Mouse (Mus musculus) left cerebral cortex, adult 18-20 months (tissue): Measurements from ENCODE around the gene Pde6g. TPM values are rescaled to one million over a fixed set of nuclear protein-coding genes. Genes with fewer than 3 reads are reported as not detected.
"Not testable (repeated sequence)": the region's sequence is repeated elsewhere in the genome, so short reads cannot be mapped to it uniquely, and the experiment has no call there.

Experiments used
- DNase-seq, 2 experiments: peaks; one replicate each; pipeline ENCODE4 v3.0.0; 2021 to 2022; ENCODE audit warnings: low spot score in 2 of 2, mixed read lengths in 1 of 2
- total RNA-seq, 2 experiments: library from RNA; stranded (reverse); gene quantifications; 2 replicates each; pipeline ENCODE4 v1.2.3; 2021

The Pde6g gene
- total RNA-seq, 2 experiments from 2014 or later: 0.40 to 0.58 TPM

GRCm38 (mm10) chr11:120423569-120424295 is 29.6 kb downstream of the Pde6g start:
- DNase-seq: peak; percentile 48 to 56

DNA sequence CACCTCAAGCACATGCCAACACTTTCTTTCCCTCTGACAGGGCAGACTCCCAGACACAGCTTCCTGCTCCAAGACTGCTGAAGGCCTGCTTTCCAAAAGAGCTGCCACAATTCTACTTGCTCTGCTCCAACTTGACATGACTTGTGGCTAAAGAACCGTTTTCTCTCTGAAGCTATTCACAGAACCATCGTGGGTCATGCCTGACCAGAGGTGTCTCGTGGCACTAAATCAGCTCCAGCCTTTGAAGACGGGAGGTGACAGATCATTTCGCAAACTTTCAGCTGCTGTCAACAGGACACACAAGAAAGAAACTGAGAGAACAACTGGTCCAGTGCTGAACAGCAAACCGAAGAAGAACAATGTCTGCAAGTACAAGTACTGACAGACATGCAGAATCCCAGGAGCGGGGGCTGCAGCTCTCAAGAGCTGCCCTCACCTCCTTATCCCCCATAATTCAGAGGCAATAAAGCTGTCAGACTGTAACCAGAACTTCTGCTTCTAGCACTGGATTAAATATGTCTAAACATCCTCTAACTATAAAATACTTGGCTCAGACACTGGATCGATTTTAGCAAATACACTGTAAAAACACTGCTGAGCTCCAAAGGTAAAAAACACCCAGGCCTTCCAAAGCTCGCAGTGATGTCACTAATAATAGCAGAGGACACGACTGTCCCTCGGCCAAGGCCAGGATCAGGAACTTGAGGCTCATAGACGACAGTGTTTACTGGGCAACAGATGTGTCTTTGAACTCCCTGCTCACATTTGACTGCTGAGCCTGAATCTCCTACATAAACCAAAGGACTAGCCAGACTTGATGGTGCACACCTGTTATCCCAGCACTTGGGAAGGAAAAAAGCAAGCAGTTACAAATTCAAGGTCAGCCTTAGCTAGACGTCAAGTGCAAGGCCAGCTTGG is 30.4 kb downstream of the Pde6g start:
- DNase-seq: no peak

DNA sequence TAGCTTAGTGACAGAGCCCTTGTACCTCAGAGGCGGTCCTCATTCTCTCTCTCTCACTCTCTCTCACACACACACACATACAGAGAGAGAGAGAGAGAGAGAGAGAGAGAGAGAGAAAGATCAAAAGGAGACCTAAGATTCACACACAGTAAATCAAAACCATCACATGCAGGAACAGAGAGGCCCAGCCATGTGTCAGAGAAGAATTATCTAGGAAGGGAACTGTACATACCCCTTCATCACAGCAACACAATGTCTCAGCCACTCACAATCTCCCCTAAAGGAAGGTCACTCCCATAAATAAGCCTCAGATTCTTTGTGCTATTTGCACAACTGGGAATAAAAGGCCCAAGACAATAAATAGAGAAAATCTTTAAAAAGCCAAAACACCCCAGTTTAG is 34.7 kb downstream of the Pde6g start:
- no peak for DNase-seq

DNA sequence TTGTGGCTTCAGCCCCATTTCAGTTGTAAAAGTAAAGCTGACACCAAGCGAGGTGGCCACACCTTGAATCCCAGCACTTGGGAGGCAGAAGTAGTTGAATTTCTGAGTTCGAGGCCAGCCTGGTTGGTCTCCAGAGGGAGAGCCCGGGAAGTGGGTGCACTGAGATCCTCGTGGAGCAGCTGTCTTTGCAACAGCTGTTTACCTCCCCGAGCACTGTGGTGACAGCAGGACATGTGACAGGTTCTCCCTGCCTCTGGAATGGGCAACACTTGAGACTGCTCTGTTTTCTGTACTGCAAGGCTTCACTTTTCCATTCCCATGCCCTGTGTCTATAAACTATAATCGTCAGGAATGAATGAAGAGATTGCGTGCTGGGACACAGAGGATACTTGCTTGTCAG is 35.4 kb downstream of the Pde6g start:
- DNase-seq: no peak

- DNase-seq: not testable (repeated sequence)
Observed at GRCm38 (mm10) chr11:120413621-120414020, 39.7 kb downstream of the Pde6g start.

- no peak for DNase-seq
Observed at GRCm38 (mm10) chr11:120406445-120406844, 46.9 kb downstream of the Pde6g start.

GRCm38 (mm10) chr11:120405867-120406266 is 47.4 kb downstream of the Pde6g start:
- DNase-seq: no peak

DNA sequence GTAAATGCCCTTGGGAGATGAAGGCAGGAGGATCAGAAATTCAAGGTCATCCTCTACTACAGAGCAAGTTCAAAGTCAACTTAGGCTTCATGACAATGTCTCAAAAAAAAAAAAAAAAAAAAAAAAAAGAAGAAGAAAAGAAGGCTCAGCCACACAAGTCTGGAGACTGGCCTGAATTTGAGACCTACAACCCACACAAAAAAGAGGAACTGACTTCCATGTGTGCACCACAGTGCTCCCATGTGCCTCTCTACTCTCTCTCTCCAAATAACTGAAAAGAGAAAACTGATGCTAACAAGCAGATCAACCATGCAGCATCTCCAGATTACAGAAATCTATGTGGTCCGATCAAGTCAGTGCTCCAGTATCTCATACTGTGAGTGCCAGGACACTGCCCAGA is 48.5 kb downstream of the Pde6g start:
- DNase-seq: no peak

GRCm38 (mm10) chr11:120399319-120399718 is 54.0 kb downstream of the Pde6g start:
- no peak for DNase-seq

Other genes with a start within 250 kb of the Pde6g start
- 10 to 100 TPM; 18.8 to 19.0 TPM for gene Bahcc1, start 220.6 kb downstream of the Pde6g start, total RNA-seq
- 1,000 to 10,000 TPM; 1,195 to 1,258 TPM for gene Actg1, start 105.0 kb downstream of the Pde6g start, total RNA-seq
- not detected for gene Fscn2, start 92.0 kb downstream of the Pde6g start, total RNA-seq
- 10 to 100 TPM; 11.6 to 15.6 TPM for gene Faap100, start 74.7 kb downstream of the Pde6g start, total RNA-seq
- gene Nploc4, start 15.8 kb downstream of the Pde6g start, total RNA-seq: 10 to 100 TPM; 65.2 TPM
- gene Tspan10, start 10.9 kb downstream of the Pde6g start, total RNA-seq: 1 to 10 TPM; 1.8 to 3.3 TPM
- 10 to 100 TPM; 13.0 to 16.4 TPM for gene Oxld1, start 4.6 kb upstream of the Pde6g start, total RNA-seq
- 10 to 100 TPM; 26.4 to 29.1 TPM for gene Ccdc137, start 4.6 kb upstream of the Pde6g start, total RNA-seq
- 10 to 100 TPM; 47.2 to 49.7 TPM for gene Arl16, start 14.1 kb upstream of the Pde6g start, total RNA-seq
- gene Mrpl12, start 31.1 kb upstream of the Pde6g start, total RNA-seq: 10 to 100 TPM; 64.4 to 74.4 TPM
- gene Slc25a10, start 38.3 kb upstream of the Pde6g start, total RNA-seq: 10 to 100 TPM; 19.6 to 22.6 TPM
- gene Gcgr, start 77.2 kb upstream of the Pde6g start, total RNA-seq: under 1 TPM in 1 of 2 experiments, not detected in 1; 0.52 TPM
- gene Mcrip1, start 96.2 kb upstream of the Pde6g start, total RNA-seq: 10 to 100 TPM; 74.9 to 77.0 TPM
- gene Ppp1r27, start 97.6 kb upstream of the Pde6g start, total RNA-seq: not detected
- gene P4hb, start 119.8 kb upstream of the Pde6g start, total RNA-seq: 100 to 1,000 TPM; 127 to 129 TPM
- gene Arhgdia, start 128.1 kb upstream of the Pde6g start, total RNA-seq: 100 to 1,000 TPM; 310 to 324 TPM
- 10 to 100 TPM; 60.8 to 62.9 TPM for gene Alyref, start 144.9 kb upstream of the Pde6g start, total RNA-seq
- gene Anapc11, start 144.9 kb upstream of the Pde6g start, total RNA-seq: 10 to 100 TPM; 95.1 to 98.8 TPM
- gene Npb, start 155.0 kb upstream of the Pde6g start, total RNA-seq: 1 to 10 TPM in 1 of 2 experiments, not detected in 1; 1.3 TPM
- 100 to 1,000 TPM; 124 to 136 TPM for gene Pcyt2, start 164.4 kb upstream of the Pde6g start, total RNA-seq
- gene Sirt7, start 171.7 kb upstream of the Pde6g start, total RNA-seq: 10 to 100 TPM; 34.9 to 38.6 TPM
- 10 to 100 TPM; 86.8 to 94.3 TPM for gene Mafg, start 180.1 kb upstream of the Pde6g start, total RNA-seq
- gene Pycr1, start 190.3 kb upstream of the Pde6g start, total RNA-seq: 1 to 10 TPM; 1.0 to 1.6 TPM
- 1 to 10 TPM; 7.3 to 8.2 TPM for gene Myadml2, start 194.7 kb upstream of the Pde6g start, total RNA-seq
- gene Notum, start 207.7 kb upstream of the Pde6g start, total RNA-seq: 1 to 10 TPM; 2.7 to 5.0 TPM
- 10 to 100 TPM; 51.1 to 57.7 TPM for gene Aspscr1, start 219.5 kb upstream of the Pde6g start, total RNA-seq